9 mouse cellular contexts compared by ENCODE assay signal in genomic region chr4:133213661-133214060, GRCm38 (mm10). TPM values are rescaled to one million over a fixed set of nuclear protein-coding genes. Genes with fewer than 3 reads are reported as not detected.
DNase-seq lines count a peak whose midpoint lies in the region; ATAC-seq and TF ChIP-seq lines count a peak whose summit lies in the region.
"Had no signal": no experiment of that assay in that cellular context is flagged by ENCODE, and none has a peak within 500 bp of the region (broad histone marks: within the 10 kb centered on the region; RNA-seq: fewer than 3 reads in every experiment).

No protein-coding gene starts in this region.

- H3K9ac ChIP-seq in lung, embryonic 15.5 days = no peak overlapping the region
- no peak overlapping the region for H3K9ac ChIP-seq in intestine, embryonic 15.5 days
- 0 out of 2 replicates have a peak overlapping the region, but pooled peaks have one; percentile 6 for H3K9ac ChIP-seq in neural tube, embryonic 15.5 days (replicated peaks)

- peak overlapping the region; percentile 14; the same call in 1 of the 2 replicates for H3K4me3 ChIP-seq in lung, embryonic 15.5 days
- H3K4me3 ChIP-seq in forebrain, embryonic 10.5 days = peak overlapping the region; percentile 86
- H3K4me3 ChIP-seq in intestine, embryonic 15.5 days (replicated peaks) = no peak overlapping the region
- H3K4me3 ChIP-seq in neural tube, embryonic 15.5 days (replicated peaks) = peak overlapping the region; percentile 72
- H3K4me3 ChIP-seq in gastrocnemius, adult 2 months = no peak overlapping the region
- H3K4me3 ChIP-seq: heart, adult 2 months had no signal

- H3K36me3 ChIP-seq in lung, embryonic 15.5 days = no peaks in the 10 kb centered on the region
- H3K36me3 ChIP-seq in forebrain, embryonic 10.5 days (replicated peaks) = no peaks in the 10 kb centered on the region
- no peaks in the 10 kb centered on the region for H3K36me3 ChIP-seq in intestine, embryonic 15.5 days
- no peaks in the 10 kb centered on the region for H3K36me3 ChIP-seq in neural tube, embryonic 15.5 days

- peak overlapping the region; percentile 100 for H3K4me2 ChIP-seq in lung, embryonic 15.5 days
- H3K4me2 ChIP-seq in intestine, embryonic 15.5 days (replicated peaks) = peak overlapping the region; percentile 100
- peak overlapping the region; percentile 98 for H3K4me2 ChIP-seq in neural tube, embryonic 15.5 days

- TF ChIP-seq CTCF in gastrocnemius, adult 2 months (IDR thresholded peaks at IDR 0.05) = no peak

- WGBS in lung, embryonic 15.5 days = 11% methylated on average over 10 of the region's 10 CpGs
- WGBS in forebrain, embryonic 10.5 days = 9% methylated on average over 10 of the region's 10 CpGs
- 22% methylated on average over 10 of the region's 10 CpGs for WGBS in intestine, embryonic 15.5 days
- 10% methylated on average over 10 of the region's 10 CpGs for WGBS in neural tube, embryonic 15.5 days

- peaks cover 23% of the 10 kb centered on the region for H3K4me1 ChIP-seq in lung, embryonic 15.5 days
- peaks cover 35% of the 10 kb centered on the region for H3K4me1 ChIP-seq in forebrain, embryonic 10.5 days
- H3K4me1 ChIP-seq in intestine, embryonic 15.5 days (replicated peaks) = peaks cover 18% of the 10 kb centered on the region
- H3K4me1 ChIP-seq in neural tube, embryonic 15.5 days = peaks cover 28% of the 10 kb centered on the region

- no peak overlapping the region for H3K27ac ChIP-seq in lung, embryonic 15.5 days
- H3K27ac ChIP-seq in forebrain, embryonic 10.5 days = no peak overlapping the region
- no peak overlapping the region for H3K27ac ChIP-seq in intestine, embryonic 15.5 days
- no peak overlapping the region for H3K27ac ChIP-seq in neural tube, embryonic 15.5 days (replicated peaks)
- no peak overlapping the region for H3K27ac ChIP-seq in gastrocnemius, adult 2 months
- H3K27ac ChIP-seq: heart, adult 2 months had no signal

- H3K9me3 ChIP-seq in lung, embryonic 15.5 days = no peaks in the 10 kb centered on the region
- no peaks in the 10 kb centered on the region for H3K9me3 ChIP-seq in forebrain, embryonic 10.5 days
- no peaks in the 10 kb centered on the region for H3K9me3 ChIP-seq in intestine, embryonic 15.5 days
- no peaks in the 10 kb centered on the region for H3K9me3 ChIP-seq in neural tube, embryonic 15.5 days (replicated peaks)

- ATAC-seq in lung, embryonic 15.5 days (ENCODE audit: borderline replicate concordance, extremely low read depth, low FRiP score, low TSS enrichment) = no peak
- ATAC-seq in intestine, embryonic 15.5 days = no peak
- no peak for ATAC-seq in neural tube, embryonic 15.5 days (ENCODE audit: low FRiP score)

- DNase-seq in lung, postnatal 14 days = no peak
- DNase-seq in forebrain, embryonic 10.5 days (ENCODE audit: extremely low spot score, low spot score) = no peak
- DNase-seq in urinary bladder, postnatal 36 days (ENCODE audit: low spot score in 2 of 2) = no peak
- no peak for DNase-seq in gastrocnemius, adult 2 months
- no peak for DNase-seq in ovary, adult 18-20 months (ENCODE audit: low spot score)
- DNase-seq: heart, adult 2 months had no signal

- intact Hi-C loops in gastrocnemius, adult 2 months (cut with DNase I) = loop anchor here (2.0 kb wide), 1 partner anchor 203 kb away; the partner anchor contains the start of gene Ahdc1

- H3K27me3 ChIP-seq in lung, embryonic 15.5 days = peaks cover 26% of the 10 kb centered on the region
- H3K27me3 ChIP-seq in forebrain, embryonic 10.5 days (ENCODE audit: poor library complexity, severe bottlenecking) = peaks cover 86% of the 10 kb centered on the region
- peaks cover 13% of the 10 kb centered on the region for H3K27me3 ChIP-seq in intestine, embryonic 15.5 days (replicated peaks)
- H3K27me3 ChIP-seq in neural tube, embryonic 15.5 days (replicated peaks) = peaks cover 24% of the 10 kb centered on the region

RNA-seq across cellular contexts. Expression of gene Gpr3, which starts 1.3 kb away (rescaled TPM):
- polyA plus RNA-seq in lung, embryonic 15.5 days (2015; fragmentation: Nextera tagmentation; extraction: Ambion mirVana) = 0.10 TPM in 1 of 2 replicates, not detected in the other
- polyA plus RNA-seq in forebrain, embryonic 10.5 days (2016; fragmentation: Nextera tagmentation; extraction: Ambion mirVana) = 0.06 and 0.27 TPM in 2 replicates
- 0.06 and 0.14 TPM in 2 replicates for polyA plus RNA-seq in intestine, embryonic 15.5 days (2015; fragmentation: Nextera tagmentation; extraction: Ambion mirVana)
- 1.3 and 2.5 TPM in 2 replicates for polyA plus RNA-seq in neural tube, embryonic 15.5 days (2015; fragmentation: Nextera tagmentation; extraction: Ambion mirVana)
- total RNA-seq in gastrocnemius, adult 2 months (2021) = not detected

RNA-seq across cellular contexts. Expression of gene Cd164l2, which starts 1.7 kb away (rescaled TPM):
- 8.2 and 8.5 TPM in 2 replicates for polyA plus RNA-seq in lung, embryonic 15.5 days (2015; fragmentation: Nextera tagmentation; extraction: Ambion mirVana)
- 1.2 and 2.5 TPM in 2 replicates for polyA plus RNA-seq in forebrain, embryonic 10.5 days (2016; fragmentation: Nextera tagmentation; extraction: Ambion mirVana)
- polyA plus RNA-seq in intestine, embryonic 15.5 days (2015; fragmentation: Nextera tagmentation; extraction: Ambion mirVana) = 2.7 and 2.8 TPM in 2 replicates
- 2.6 and 3.9 TPM in 2 replicates for polyA plus RNA-seq in neural tube, embryonic 15.5 days (2015; fragmentation: Nextera tagmentation; extraction: Ambion mirVana)
- total RNA-seq in gastrocnemius, adult 2 months (2021) = under 1 TPM in 1 of 2 experiments, not detected in 1; 0.26 TPM
- total RNA-seq: heart, adult 2 months had no signal

RNA-seq across cellular contexts. Expression of gene Map3k6, which starts 27.0 kb away (rescaled TPM):
- polyA plus RNA-seq in lung, embryonic 15.5 days (2015; fragmentation: Nextera tagmentation; extraction: Ambion mirVana) = 3.0 and 3.1 TPM in 2 replicates
- polyA plus RNA-seq in forebrain, embryonic 10.5 days (2016; fragmentation: Nextera tagmentation; extraction: Ambion mirVana) = 1.7 and 1.8 TPM in 2 replicates
- polyA plus RNA-seq in intestine, embryonic 15.5 days (2015; fragmentation: Nextera tagmentation; extraction: Ambion mirVana) = 3.0 and 3.2 TPM in 2 replicates
- polyA plus RNA-seq in neural tube, embryonic 15.5 days (2015; fragmentation: Nextera tagmentation; extraction: Ambion mirVana) = 3.0 and 4.0 TPM in 2 replicates
- total RNA-seq in gastrocnemius, adult 2 months (2021) = 10 to 100 TPM; 10.5 to 15.0 TPM

RNA-seq across cellular contexts. Expression of gene Sytl1, which starts 49.3 kb away (rescaled TPM):
- 1.1 and 2.1 TPM in 2 replicates for polyA plus RNA-seq in lung, embryonic 15.5 days (2015; fragmentation: Nextera tagmentation; extraction: Ambion mirVana)
- 0.67 and 1.0 TPM in 2 replicates for polyA plus RNA-seq in forebrain, embryonic 10.5 days (2016; fragmentation: Nextera tagmentation; extraction: Ambion mirVana)
- 2.7 and 3.0 TPM in 2 replicates for polyA plus RNA-seq in intestine, embryonic 15.5 days (2015; fragmentation: Nextera tagmentation; extraction: Ambion mirVana)
- polyA plus RNA-seq in neural tube, embryonic 15.5 days (2015; fragmentation: Nextera tagmentation; extraction: Ambion mirVana) = 0.20 and 6.0 TPM in 2 replicates
- not detected for total RNA-seq in gastrocnemius, adult 2 months (2021)

Comparison
In these comparisons a context has a peak if more than half of its experiments do, and no peak if none do; other contexts are left out.
1. H3K4me3 ChIP-seq: peak in lung, embryonic 15.5 days (single experiment), forebrain, embryonic 10.5 days (single experiment) and neural tube, embryonic 15.5 days (single experiment); none in intestine, embryonic 15.5 days (single experiment) and gastrocnemius, adult 2 months (single experiment).
2. Peak in every context shown above with its lines, with median percentiles within 50 percentile points of each other: H3K4me2 ChIP-seq.